In genomic region chr16:93915338-93915849, GRCm38 (mm10) we compare ENCODE assay signal across 8 mouse cellular contexts. TPM values are rescaled to one million over a fixed set of nuclear protein-coding genes. Genes with fewer than 3 reads are reported as not detected.
A peak's percentile ranks its signal among the peaks of the same experiment; 100 is the strongest.
DNase-seq lines count a peak whose midpoint lies in the region; ATAC-seq lines count a peak whose summit lies in the region.

No protein-coding gene starts in this region.

- DNase-seq in heart, postnatal 14 days: peak; percentile 19 to 56
- DNase-seq in spleen, adult 18-20 months: peak; percentile 39 to 64
- no peak for DNase-seq in spleen, adult 12 weeks (ENCODE audit: low spot score)
- peak; percentile 60 for DNase-seq in embryo, embryonic 11 days
- peak; percentile 37 for DNase-seq in mesoderm, embryonic 11.5 days (ENCODE audit: low read depth, low spot score)
- DNase-seq in frontal cortex, postnatal 10 days (ENCODE audit: low spot score in 2 of 2): no peak
- no peak for DNase-seq in cerebellum, adult 9-11 months

- no peak for ATAC-seq in heart, embryonic 11.5 days (replicated peaks; ENCODE audit: insufficient number of reproducible peaks, low FRiP score, low TSS enrichment)

- no peaks in the 10 kb centered on the region for H3K36me3 ChIP-seq in heart, embryonic 11.5 days (ENCODE audit: control insufficient read depth, insufficient read depth, low read length)

- no peaks in the 10 kb centered on the region; the same call in 1 of the 2 replicates for H3K4me1 ChIP-seq in heart, embryonic 11.5 days (ENCODE audit: control insufficient read depth, insufficient read depth, low read length)

- no peak overlapping the region for H3K4me3 ChIP-seq in heart, embryonic 11.5 days (ENCODE audit: low read depth, low read length)

- WGBS in heart, embryonic 11.5 days (ENCODE audit: insufficient replicate concordance): 39% methylated on average over 7 of the region's 10 CpGs

- H3K27me3 ChIP-seq in heart, embryonic 11.5 days (ENCODE audit: control insufficient read depth, insufficient read depth, low read length): no peaks in the 10 kb centered on the region

- no peak overlapping the region for H3K27ac ChIP-seq in heart, embryonic 11.5 days (ENCODE audit: low read depth, low read length)

- H3K4me2 ChIP-seq in heart, embryonic 11.5 days: no peak overlapping the region

- H3K9ac ChIP-seq in heart, embryonic 11.5 days (ENCODE audit: low read depth, low read length): no peak overlapping the region

- intact Hi-C loops in heart, postnatal 14 days (cut with DNase I): no loop called here

- no peaks in the 10 kb centered on the region for H3K9me3 ChIP-seq in heart, embryonic 11.5 days (replicated peaks; ENCODE audit: control insufficient read depth, low read length)

RNA-seq across cellular contexts. Expression of gene Chaf1b, which starts 31.7 kb away (rescaled TPM):
- total RNA-seq in heart, postnatal 14 days (2021): 1 to 10 TPM; 2.8 TPM
- polyA plus RNA-seq in heart, embryonic 11.5 days (2014; fragmentation: Nextera tagmentation; extraction: Ambion mirVana): 62.3 and 66.9 TPM in 2 replicates

Comparison
In these comparisons a context has a peak if more than half of its experiments do, and no peak if none do; other contexts are left out.
1. DNase-seq: peak in heart, postnatal 14 days (2 of 2), spleen, adult 18-20 months (2 of 2), embryo, embryonic 11 days (single experiment) and mesoderm, embryonic 11.5 days (single experiment); none in spleen, adult 12 weeks (single experiment), frontal cortex, postnatal 10 days (0 of 2) and cerebellum, adult 9-11 months (single experiment).